Mouse (Mus musculus) stomach, postnatal 0 days (tissue): ENCODE results near the gene Jak1.

Source experiments
- CTCF ChIP-seq: IDR thresholded peaks from 2 replicates; pipeline ENCODE4 v1.5.1; 2016; ENCODE audit warnings: antibody characterized with exemption, low read depth, mild to moderate bottlenecking, moderate library complexity
- EP300 ChIP-seq: optimal IDR thresholded peaks from 2 replicates; pipeline ENCODE3; 2016; ENCODE audit warnings: antibody characterized with exemption

DNA sequence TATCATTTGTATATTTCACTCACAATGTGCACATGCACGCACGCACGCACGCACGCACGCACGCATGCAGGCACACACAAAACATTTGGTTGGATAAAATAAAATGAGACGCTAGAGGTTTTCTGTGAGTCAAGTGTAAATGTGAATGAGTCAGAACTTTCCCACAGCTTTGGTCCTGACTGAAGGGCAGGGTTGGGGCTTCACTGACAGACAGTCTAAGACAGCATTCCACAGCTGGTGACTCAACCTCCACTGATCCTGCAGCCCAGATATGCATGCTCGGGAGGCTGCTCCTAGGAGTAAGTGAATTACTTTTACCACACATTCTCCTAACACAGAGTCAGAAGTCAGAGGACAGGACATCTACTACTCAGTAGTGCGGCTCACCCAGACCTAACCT lies 62.5 kb downstream of the Jak1 start:
- TF ChIP-seq CTCF: no peak
- TF ChIP-seq EP300: no peak
